Mouse (Mus musculus) intestine, embryonic 14.5 days (tissue): ENCODE data around the gene Spaca5. TPM values are rescaled to one million over a fixed set of nuclear protein-coding genes. Genes with fewer than 3 reads are reported as not detected.

Experiments used
- ATAC-seq: fragments of 200-750 bp; cut with Nextera tagmentation; replicated peaks from 2 replicates; pipeline ENCODE4 v1.8.0; 2017; ENCODE audit warnings: low read depth, moderate number of reproducible peaks, moderate TSS enrichment, moderate library complexity; ENCODE audit not compliant: low FRiP score, low TSS enrichment
- DNase-seq: peaks from one replicate; pipeline ENCODE4 v3.0.0-alpha.2; 2018; ENCODE audit warnings: low spot score
- H3K27ac ChIP-seq: fragments of 300-500 bp; sonication (generic); 2 replicates; pipeline ENCODE4 v1.5.1; 2014; ENCODE audit warnings: low read depth, mild to moderate bottlenecking, control low read depth
- H3K27me3 ChIP-seq: fragments of 300-500 bp; sonication (generic); replicated peaks from 2 replicates; pipeline ENCODE4 v1.6.1; 2014; ENCODE audit warnings: low read length, control low read depth; ENCODE audit not compliant: control insufficient read depth, insufficient read depth
- H3K36me3 ChIP-seq: fragments of 300-500 bp; sonication (generic); 2 replicates; pipeline ENCODE4 v1.6.1; 2014; ENCODE audit warnings: low read length, control low read depth; ENCODE audit not compliant: control insufficient read depth, insufficient read depth
- H3K4me1 ChIP-seq: fragments of 300-500 bp; sonication (generic); replicated peaks from 2 replicates; pipeline ENCODE4 v1.6.1; 2014; ENCODE audit warnings: low read length, control low read depth, mixed read lengths; ENCODE audit not compliant: control insufficient read depth, insufficient read depth
- H3K4me2 ChIP-seq: fragments of 300-500 bp; sonication (generic); 2 replicates; pipeline ENCODE4 v1.6.1; 2014; ENCODE audit warnings: low read length
- H3K4me3 ChIP-seq: fragments of 300-500 bp; sonication (generic); 2 replicates; pipeline ENCODE4 v1.5.1; 2014; ENCODE audit warnings: low read depth, low read length, control low read depth, mixed read lengths
- H3K9ac ChIP-seq: fragments of 300-500 bp; sonication (generic); 2 replicates; pipeline ENCODE4 v1.6.1; 2014; ENCODE audit warnings: mild to moderate bottlenecking, low read length
- H3K9me3 ChIP-seq: fragments of 300-500 bp; sonication (generic); 2 replicates; pipeline ENCODE4 v1.6.1; 2016; ENCODE audit warnings: low read length, control low read depth; ENCODE audit not compliant: control insufficient read depth
- WGBS: fragments of 180-500 bp; shearing (Covaris S2); extraction: QIAGEN DNeasy Blood & Tissue Kit; methylation state at CpG from one replicate; pipeline ENCODE4 v1.1.7; 2014; 5-methylcytosine and 5-hydroxymethylcytosine counted together
- polyA plus RNA-seq: library from polyadenylated mRNA; unstranded; fragments of >200 nt; fragmentation: Nextera tagmentation; extraction: Ambion mirVana; gene quantifications from 2 replicates; pipeline ENCODE4 v1.2.1, GENCODE M21; 2014

Spaca5 gene
- polyA plus RNA-seq, result not detected in 2 replicates

DNA sequence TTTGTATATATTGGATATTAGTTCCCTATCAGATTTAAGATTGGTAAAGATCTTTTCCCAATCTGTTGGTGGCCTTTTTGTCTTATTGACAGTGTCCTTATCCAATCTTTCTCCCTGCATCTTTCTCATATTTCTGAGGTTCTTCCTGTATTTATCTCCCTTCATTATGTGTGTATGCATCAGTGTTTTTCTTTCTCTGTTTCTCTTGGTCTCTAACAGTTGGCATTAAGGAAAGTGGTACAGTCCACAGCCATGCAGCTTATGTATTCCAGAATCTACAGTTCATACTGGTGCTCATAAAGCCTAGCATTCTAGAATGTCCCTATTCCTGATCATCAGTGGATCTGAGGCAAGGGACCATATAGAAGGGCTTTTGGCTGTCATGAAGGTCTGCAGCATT, at the start of gene Spaca5:
Gene Spaca5, plus strand, starts transcription at position 301 of the 400 bp plus-strand sequence.
- Histone ChIP-seq H3K4me3 (no peak within 1 kb of the TSS), H3K9ac (no peak within 1 kb of the TSS), H3K27me3 (no peaks in the 10 kb centered on the region), H3K27ac (no peak within 1 kb of the TSS), H3K9me3 (no peaks in the 10 kb centered on the region), H3K4me2 (no peak within 1 kb of the TSS), H3K36me3 (no peaks in the 10 kb centered on the region), H3K4me1 (no peaks in the 10 kb centered on the region)
- no peak for DNase-seq
- ATAC-seq, result no peak

DNA sequence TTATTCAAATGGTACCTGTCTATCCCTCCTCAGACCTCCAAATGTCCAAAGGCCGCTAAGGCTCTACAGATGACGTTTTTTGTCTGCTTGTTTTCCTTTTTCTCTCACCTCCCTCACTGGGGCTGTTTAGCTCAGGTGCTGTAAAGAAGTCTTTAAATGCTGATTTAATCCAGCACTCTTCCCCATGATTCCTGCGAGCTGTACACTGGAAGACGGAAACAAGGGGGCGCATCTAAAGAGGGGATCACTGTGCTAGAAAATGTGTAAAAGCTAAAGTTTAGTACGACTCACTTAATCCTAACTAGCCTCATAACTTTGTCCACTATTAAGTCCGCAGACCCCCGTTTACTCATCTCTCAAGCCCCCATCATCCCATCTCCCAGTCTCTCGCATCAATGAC, 6.7 kb upstream of the Spaca5 start:
- DNase-seq (no peak), ATAC-seq (no peak; the same call in 1 of the 2 replicates)
- H3K9me3 ChIP-seq, result no peaks in the 10 kb centered on the region
- H3K9ac ChIP-seq, result peak overlapping the region; percentile 41
- no peaks in the 10 kb centered on the region for H3K27me3 ChIP-seq
- 17% methylated on average over 9 of the region's 9 CpGs for WGBS
- no peak overlapping the region for H3K27ac ChIP-seq
- no peaks in the 10 kb centered on the region for H3K36me3 ChIP-seq
- peak overlapping the region; percentile 50 for H3K4me2 ChIP-seq
- H3K4me1 ChIP-seq, result no peaks in the 10 kb centered on the region
- peak overlapping the region; percentile 48 for H3K4me3 ChIP-seq

DNA sequence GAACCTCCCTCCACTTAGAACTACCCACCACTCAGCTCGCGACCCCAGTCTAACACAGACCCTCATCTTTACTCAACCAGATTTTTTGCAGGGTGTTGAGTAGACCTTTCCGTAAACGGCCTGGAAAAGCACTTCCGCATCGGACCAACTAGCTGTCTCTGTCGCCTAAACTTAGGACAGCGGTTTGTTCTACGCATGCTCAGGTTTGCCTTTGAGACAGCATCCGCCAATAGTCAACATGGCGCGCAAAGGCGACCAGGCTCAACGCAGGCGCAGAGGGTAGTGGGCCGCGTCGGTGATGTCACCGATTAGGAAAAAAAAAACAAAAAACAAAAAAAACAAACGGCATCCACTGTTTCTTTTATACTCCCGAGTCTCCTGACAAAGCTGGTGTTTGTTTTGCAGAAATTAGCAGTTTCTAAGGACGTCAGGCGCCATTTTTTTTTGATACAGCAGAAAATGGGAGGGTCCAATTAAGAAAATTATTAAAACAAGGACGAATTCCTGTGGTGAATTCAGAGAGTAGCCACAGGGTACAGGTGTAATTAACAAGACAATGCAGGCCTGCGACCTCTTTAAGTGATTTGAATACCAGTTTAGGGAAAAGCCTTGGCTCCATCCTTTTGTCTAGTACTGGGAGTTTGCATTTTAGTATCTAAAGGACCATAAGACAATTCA, 6.2 kb upstream of the Spaca5 start, which contains the start of gene Zfp182:
Gene Zfp182, minus strand, starts transcription at position 451 of the 678 bp plus-strand sequence.
- no peaks in the 10 kb centered on the region for H3K27me3 ChIP-seq
- H3K4me1 ChIP-seq, result no peaks in the 10 kb centered on the region
- peak; percentile 77 for DNase-seq
- H3K27ac ChIP-seq, result no peak within 1 kb of the TSS
- H3K9ac ChIP-seq, result peak within 1 kb of the TSS; percentile 41
- peak; percentile 91 for ATAC-seq
- WGBS, result 10% methylated on average over 25 of the region's 25 CpGs
- no peaks in the 10 kb centered on the region for H3K36me3 ChIP-seq
- H3K9me3 ChIP-seq, result no peaks in the 10 kb centered on the region
- H3K4me3 ChIP-seq, result peak within 1 kb of the TSS; percentile 48
- peak within 1 kb of the TSS; percentile 50 for H3K4me2 ChIP-seq

DNA sequence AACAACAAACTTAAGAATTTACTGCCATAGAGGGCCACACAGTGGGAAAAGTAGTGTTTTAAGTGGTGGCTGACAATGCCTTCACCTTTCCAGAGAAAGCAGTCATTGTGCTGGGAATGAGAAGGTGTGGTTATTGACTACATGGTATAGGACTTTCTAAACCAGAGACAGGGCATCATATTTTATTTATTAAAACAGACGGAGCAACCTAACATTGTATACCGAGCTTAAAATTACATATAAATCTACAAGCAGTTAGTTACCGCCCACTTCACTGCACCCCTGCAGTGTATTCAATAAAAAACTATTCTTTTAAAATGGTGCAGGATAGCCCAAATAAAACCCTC, 5.7 kb upstream of the Spaca5 start:
- Histone ChIP-seq H3K4me1 (no peaks in the 10 kb centered on the region), H3K4me2 (peak overlapping the region; percentile 50), H3K9ac (no peak overlapping the region), H3K36me3 (no peaks in the 10 kb centered on the region), H3K4me3 (peak overlapping the region; percentile 48), H3K27me3 (no peaks in the 10 kb centered on the region), H3K27ac (no peak overlapping the region), H3K9me3 (no peaks in the 10 kb centered on the region)
- ATAC-seq (no peak), DNase-seq (no peak)
- 68% methylated on average over 3 of the region's 3 CpGs for WGBS

DNA sequence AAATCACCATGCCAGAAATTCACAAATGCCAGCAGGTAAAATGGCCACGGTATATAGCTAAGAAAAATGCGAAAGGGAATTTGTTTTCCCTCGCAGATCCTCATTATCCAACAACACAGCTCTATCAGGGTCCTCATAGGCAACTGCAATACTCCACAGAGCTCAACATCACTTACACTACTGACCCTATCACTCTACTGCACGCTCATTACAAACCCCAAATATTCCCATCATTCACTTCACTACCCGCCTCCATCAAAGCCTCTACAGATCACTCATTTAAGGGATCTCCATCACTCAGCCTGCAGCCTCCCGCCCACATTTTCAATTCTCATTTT, 20.4 kb downstream of the Spaca5 start:
- ATAC-seq, result no peak
- no peak overlapping the region; the same call in 1 of the 2 replicates for H3K9ac ChIP-seq
- WGBS, result 28% methylated on average over 6 of the region's 6 CpGs

DNA sequence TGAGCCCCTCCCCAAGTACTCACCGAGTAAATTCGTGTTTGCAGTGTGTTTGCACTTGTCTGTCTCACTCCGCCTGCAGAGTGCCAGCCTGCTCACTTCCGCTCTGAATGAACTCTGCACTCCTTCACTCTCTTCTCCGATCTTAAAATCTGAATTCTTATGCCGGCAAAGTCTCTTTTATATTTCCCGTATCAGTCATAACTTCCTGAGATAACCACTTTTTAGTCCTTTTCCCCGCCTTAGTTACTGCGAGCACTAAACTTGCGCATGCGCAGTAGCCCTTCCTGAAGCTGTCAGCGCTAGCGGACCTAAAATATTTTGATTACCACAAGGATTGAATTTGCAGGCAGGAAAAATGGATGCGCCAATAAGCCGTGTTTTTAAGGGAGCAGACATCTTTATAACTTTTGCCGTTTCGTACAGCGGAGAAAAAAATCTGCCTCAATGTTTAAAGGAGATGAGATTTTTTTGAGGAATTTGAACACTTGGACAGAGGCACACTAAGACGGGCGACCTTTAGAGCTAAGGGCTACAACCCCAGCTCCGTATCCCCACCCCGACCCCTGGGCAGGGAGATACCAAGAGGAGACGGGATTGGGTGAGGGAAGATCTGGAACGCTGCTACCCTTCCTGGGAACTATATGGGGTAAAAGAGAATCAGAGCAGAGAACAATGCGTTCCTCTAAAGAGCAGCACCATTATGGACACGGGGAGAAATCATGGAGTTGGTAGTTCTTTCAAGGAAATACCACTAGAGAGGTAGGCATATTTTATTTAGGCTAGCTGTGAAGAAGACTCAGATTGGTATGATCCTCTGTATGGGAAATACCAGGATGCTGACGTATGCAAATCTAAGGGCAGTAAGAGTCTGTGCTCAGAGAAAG, 21.0 kb downstream of the Spaca5 start, which contains the start of gene Zfp300:
Gene Zfp300, minus strand, starts transcription at position 545 of the 884 bp plus-strand sequence.
- H3K4me3 ChIP-seq, result peak within 1 kb of the TSS; percentile 47
- no peaks in the 10 kb centered on the region for H3K27me3 ChIP-seq
- no peaks in the 10 kb centered on the region for H3K36me3 ChIP-seq
- peak within 1 kb of the TSS; percentile 48 for H3K4me2 ChIP-seq
- no peaks in the 10 kb centered on the region for H3K9me3 ChIP-seq
- ATAC-seq (peak; percentile 71; the same call in 1 of the 2 replicates), DNase-seq (peak; percentile 65)
- H3K4me1 ChIP-seq, result no peaks in the 10 kb centered on the region
- peak within 1 kb of the TSS; percentile 37; the same call in 1 of the 2 replicates for H3K9ac ChIP-seq
- 18% methylated on average over 27 of the region's 27 CpGs for WGBS
- peak within 1 kb of the TSS; percentile 74 for H3K27ac ChIP-seq

More for the DNA sequence above, 20.4 kb downstream of the Spaca5 start:
- H3K9me3 ChIP-seq, result 0 out of 2 replicates have a peak, but pooled peaks cover 3% of the 10 kb centered on the region
- peak overlapping the region; percentile 48 for H3K4me2 ChIP-seq
- DNase-seq, result peak; percentile 44
- H3K27me3 ChIP-seq, result no peaks in the 10 kb centered on the region
- H3K4me1 ChIP-seq, result no peaks in the 10 kb centered on the region
- no peaks in the 10 kb centered on the region for H3K36me3 ChIP-seq
- H3K27ac ChIP-seq, result no peak overlapping the region
- H3K4me3 ChIP-seq, result peak overlapping the region; percentile 47

DNA sequence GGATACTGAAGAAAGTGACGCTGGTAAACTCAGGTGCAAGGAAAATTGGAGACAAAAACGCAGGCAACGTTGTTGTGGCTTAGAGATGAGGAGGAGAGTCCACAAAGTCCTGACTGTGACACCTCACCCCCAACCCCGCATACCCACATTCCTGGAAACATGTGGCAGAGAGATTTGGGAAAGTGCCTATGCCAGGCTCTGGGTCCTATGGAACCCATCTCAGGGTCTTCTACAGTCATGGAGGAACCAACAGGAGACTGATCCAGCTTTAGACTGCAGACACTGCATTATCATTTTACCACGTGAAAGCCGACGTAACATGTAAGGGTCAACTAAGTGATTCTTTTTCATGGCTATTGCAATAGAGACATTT, 21.6 kb downstream of the Spaca5 start:
- Histone ChIP-seq H3K9ac (peak overlapping the region; percentile 37; the same call in 1 of the 2 replicates), H3K4me3 (peak overlapping the region; percentile 47), H3K9me3 (no peaks in the 10 kb centered on the region), H3K27ac (peak overlapping the region; percentile 74; the same call in 1 of the 2 replicates), H3K27me3 (no peaks in the 10 kb centered on the region), H3K4me1 (no peaks in the 10 kb centered on the region), H3K4me2 (peak overlapping the region; percentile 48), H3K36me3 (no peaks in the 10 kb centered on the region)
- DNase-seq, result peak; percentile 47
- no peak; the same call in 1 of the 2 replicates for ATAC-seq
- WGBS, result 47% methylated on average over 7 of the region's 7 CpGs

DNA sequence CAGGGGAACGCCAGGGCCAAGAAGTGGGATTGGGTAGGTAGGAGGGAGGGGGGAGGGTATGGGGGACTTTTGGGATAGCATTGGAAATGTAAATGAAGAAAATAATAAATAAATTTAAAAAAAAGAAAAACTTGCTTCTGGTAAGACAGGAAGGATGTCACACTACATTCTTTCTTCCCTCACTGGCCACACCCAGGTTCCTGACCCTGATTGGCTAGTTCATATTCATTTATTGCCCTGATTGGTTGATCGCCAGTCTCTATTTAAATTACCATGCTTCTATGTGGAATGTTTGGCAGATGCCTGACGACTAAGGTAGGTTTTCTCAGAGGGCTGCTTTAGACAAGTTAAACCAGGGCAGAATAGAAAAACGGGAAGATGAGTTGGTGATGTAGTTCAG, 47.3 kb downstream of the Spaca5 start, which contains the start of gene Ssxa1:
Gene Ssxa1, plus strand, starts transcription at position 301 of the 400 bp plus-strand sequence.
- Histone ChIP-seq H3K27me3 (no peaks in the 10 kb centered on the region), H3K4me2 (no peak within 1 kb of the TSS), H3K9ac (no peak within 1 kb of the TSS), H3K4me1 (no peaks in the 10 kb centered on the region), H3K36me3 (no peaks in the 10 kb centered on the region), H3K9me3 (no peaks in the 10 kb centered on the region), H3K4me3 (no peak within 1 kb of the TSS), H3K27ac (no peak within 1 kb of the TSS)
- ATAC-seq (no peak), DNase-seq (no peak)
- 78% methylated on average over 4 of the region's 4 CpGs for WGBS
